Mouse (Mus musculus): Measurements from ENCODE around the gene Slc16a10.

DNA sequence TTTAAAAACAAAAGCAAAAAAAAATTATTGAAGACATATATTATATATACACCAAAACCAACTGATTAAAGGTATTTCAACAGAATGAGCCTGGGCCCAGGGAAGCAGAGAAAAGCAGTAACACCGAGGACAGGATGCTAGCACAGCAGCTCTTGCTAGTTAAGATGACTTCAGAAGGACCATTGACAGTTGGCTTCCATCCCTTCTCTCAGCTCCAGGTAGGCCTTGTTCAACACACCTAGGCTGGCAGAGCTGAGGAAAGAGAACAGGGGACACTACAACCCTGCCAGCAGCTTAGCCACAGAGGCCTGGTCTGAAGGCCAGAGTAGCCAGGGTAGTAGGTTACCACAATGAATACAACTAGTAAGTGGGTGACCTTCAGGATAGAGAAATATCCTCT is 11.9 kb downstream of the Slc16a10 start:
- TF ChIP-seq CTCF (IDR thresholded peaks at IDR 0.05; ENCODE audit: low read depth, low read length) (no peak), EP300 (IDR thresholded peaks at IDR 0.05; ENCODE audit: insufficient read depth, low read depth, low read length) (no peak), POLR2A (IDR thresholded peaks at IDR 0.05; ENCODE audit: insufficient read depth, low read length) (no peak)

Measured in ES-Bruce4 (cell line).